27 mouse cellular contexts compared by ENCODE assay signal in genomic region chr3:127321645-127322044, GRCm38 (mm10).
DNase-seq lines count a peak whose midpoint lies in the region; ATAC-seq and TF ChIP-seq lines count a peak whose summit lies in the region.
"Had no signal": no experiment of that assay in that cellular context is flagged by ENCODE, and none has a peak within 500 bp of the region (broad histone marks: within the 10 kb centered on the region; RNA-seq: fewer than 3 reads in every experiment).

No protein-coding gene starts in this region.

- no peaks in the 10 kb centered on the region for H3K27me3 ChIP-seq in liver, adult 2 months (ENCODE audit: control insufficient read depth, insufficient read depth, low read length)
- 0 out of 2 replicates have a peak, but pooled peaks cover 3% of the 10 kb centered on the region for H3K27me3 ChIP-seq in liver, embryonic 12.5 days (replicated peaks)
- no peaks in the 10 kb centered on the region for H3K27me3 ChIP-seq in forebrain, embryonic 16.5 days (replicated peaks; ENCODE audit: control insufficient read depth, insufficient read depth, low read length)
- H3K27me3 ChIP-seq: embryonic facial prominence, embryonic 15.5 days; forebrain, embryonic 12.5 days; hindbrain, embryonic 13.5 days; Patski had no signal

- ATAC-seq in liver, embryonic 12.5 days: no peak
- 0 out of 2 replicates have a peak, but pooled peaks have one; percentile 15 for ATAC-seq in megakaryocyte, adult 5-6 weeks (ENCODE audit: poor library complexity, severe bottlenecking)
- no peak for ATAC-seq in forebrain, embryonic 16.5 days
- ATAC-seq: activated CD4-positive, CD25-positive, alpha-beta regulatory T cell, adult 4 months; forebrain, postnatal 0 days; hindbrain, postnatal 0 days; Patski had no signal

- H3K9ac ChIP-seq in liver, adult 2 months (ENCODE audit: low read depth, low read length): no peak overlapping the region
- no peak overlapping the region for H3K9ac ChIP-seq in liver, embryonic 12.5 days
- H3K9ac ChIP-seq in forebrain, embryonic 16.5 days (replicated peaks; ENCODE audit: low read depth, low read length): no peak overlapping the region
- H3K9ac ChIP-seq: embryonic facial prominence, embryonic 15.5 days; forebrain, embryonic 12.5 days; forebrain, postnatal 0 days; hindbrain, embryonic 13.5 days had no signal

- H3K9me3 ChIP-seq in liver, embryonic 12.5 days (replicated peaks): no peaks in the 10 kb centered on the region
- H3K9me3 ChIP-seq in forebrain, embryonic 16.5 days (ENCODE audit: control insufficient read depth, low read length): no peaks in the 10 kb centered on the region
- H3K9me3 ChIP-seq: embryonic facial prominence, embryonic 15.5 days; forebrain, embryonic 12.5 days; G1E; heart, embryonic 10.5 days; hindbrain, embryonic 13.5 days had no signal

- H3K4me3 ChIP-seq in liver, adult 2 months (ENCODE audit: insufficient read depth, low read depth, low read length): no peak overlapping the region
- H3K4me3 ChIP-seq in liver, embryonic 12.5 days: no peak overlapping the region
- no peak overlapping the region for H3K4me3 ChIP-seq in forebrain, embryonic 16.5 days (replicated peaks; ENCODE audit: low read length)
- H3K4me3 ChIP-seq: embryonic facial prominence, embryonic 15.5 days; erythroblast, embryonic 14.5 days; forebrain, embryonic 12.5 days; heart, embryonic 10.5 days; hindbrain, embryonic 13.5 days had no signal

- no peak overlapping the region for H3K27ac ChIP-seq in liver, adult 2 months (replicated peaks; ENCODE audit: insufficient read depth, low read depth, low read length)
- H3K27ac ChIP-seq in liver, embryonic 12.5 days: no peak overlapping the region
- H3K27ac ChIP-seq in forebrain, embryonic 16.5 days (ENCODE audit: low read length): no peak overlapping the region
- H3K27ac ChIP-seq: embryonic facial prominence, embryonic 15.5 days; forebrain, embryonic 12.5 days; heart, embryonic 10.5 days; hindbrain, embryonic 13.5 days; hindbrain, postnatal 0 days had no signal

- peaks cover 2% of the 10 kb centered on the region; the same call in 1 of the 2 replicates for H3K4me1 ChIP-seq in liver, adult 2 months (ENCODE audit: control insufficient read depth, insufficient read depth, low read length)
- no peaks in the 10 kb centered on the region for H3K4me1 ChIP-seq in liver, embryonic 12.5 days
- no peaks in the 10 kb centered on the region for H3K4me1 ChIP-seq in forebrain, embryonic 16.5 days (replicated peaks; ENCODE audit: control insufficient read depth, insufficient read depth, low read length)
- H3K4me1 ChIP-seq: embryonic facial prominence, embryonic 15.5 days; forebrain, embryonic 12.5 days; heart, embryonic 10.5 days had no signal

- DNase-seq in liver, adult 2 months (ENCODE audit: extremely low read depth, low read depth, low spot score): peak; percentile 5
- DNase-seq in Muller cell, postnatal 12 days (ENCODE audit: inconsistent ontology term): peak; percentile 30
- DNase-seq in fibroblast of lung, adult 2 months (ENCODE audit: low read depth): peak; percentile 7
- no peak for DNase-seq in lung, postnatal 25 days (ENCODE audit: low spot score)
- no peak for DNase-seq in gastrocnemius, adult 8-10 months (ENCODE audit: low spot score in 2 of 2)
- DNase-seq: adrenal gland, postnatal 36 days; cerebellum, adult 11-12 months; cerebellum, adult 9-11 months; cerebellum, postnatal 36 days; forebrain, postnatal 0 days; gastrocnemius, postnatal 25 days; heart, adult 11 months; heart, postnatal 10 days; heart, postnatal 4 days; kidney, adult 11 months had no signal

- no peak overlapping the region for H3K4me2 ChIP-seq in liver, embryonic 12.5 days
- no peak overlapping the region for H3K4me2 ChIP-seq in forebrain, embryonic 16.5 days (ENCODE audit: low read length)
- H3K4me2 ChIP-seq: embryonic facial prominence, embryonic 15.5 days; forebrain, embryonic 12.5 days; hindbrain, embryonic 13.5 days had no signal

- TF ChIP-seq POLR2A in liver, adult 2 months (IDR thresholded peaks at IDR 0.05; ENCODE audit: extremely low read depth, insufficient read depth, low read length): no peak

- 16% methylated on average over 5 of the region's 5 CpGs for WGBS in liver, adult 2 months
- 34% methylated on average over 5 of the region's 5 CpGs for WGBS in liver, embryonic 12.5 days (ENCODE audit: insufficient replicate concordance)
- WGBS in forebrain, embryonic 16.5 days: 85% methylated on average over 5 of the region's 5 CpGs

- no peak for TF ChIP-seq CTCF in liver, adult 2 months (IDR thresholded peaks at IDR 0.05; ENCODE audit: low read depth, low read length)

- H3K79me2 ChIP-seq in liver, adult 2 months (ENCODE audit: control insufficient read depth, insufficient read depth, low read length): no peaks in the 10 kb centered on the region

- H3K36me3 ChIP-seq in liver, adult 2 months (ENCODE audit: control insufficient read depth, insufficient read depth, low read length): no peaks in the 10 kb centered on the region
- H3K36me3 ChIP-seq in liver, embryonic 12.5 days: no peaks in the 10 kb centered on the region
- H3K36me3 ChIP-seq in forebrain, embryonic 16.5 days (ENCODE audit: control insufficient read depth, insufficient read depth): no peaks in the 10 kb centered on the region
- H3K36me3 ChIP-seq: embryonic facial prominence, embryonic 15.5 days; forebrain, embryonic 12.5 days; heart, embryonic 10.5 days; hindbrain, embryonic 13.5 days had no signal

Comparison
In these comparisons a context has a peak if more than half of its experiments do, and no peak if none do; other contexts are left out.
1. DNase-seq: peak in liver, adult 2 months (single experiment), Muller cell, postnatal 12 days (single experiment) and fibroblast of lung, adult 2 months (single experiment); none in lung, postnatal 25 days (single experiment) and gastrocnemius, adult 8-10 months (0 of 2).